Mouse (Mus musculus): ENCODE results near the gene Defb22. TPM values are rescaled to one million over a fixed set of nuclear protein-coding genes. Genes with fewer than 3 reads are reported as not detected.

The Defb22 gene
- polyA plus RNA-seq (2015; fragmentation: Nextera tagmentation; extraction: Ambion mirVana) = not detected in 2 replicates

DNA sequence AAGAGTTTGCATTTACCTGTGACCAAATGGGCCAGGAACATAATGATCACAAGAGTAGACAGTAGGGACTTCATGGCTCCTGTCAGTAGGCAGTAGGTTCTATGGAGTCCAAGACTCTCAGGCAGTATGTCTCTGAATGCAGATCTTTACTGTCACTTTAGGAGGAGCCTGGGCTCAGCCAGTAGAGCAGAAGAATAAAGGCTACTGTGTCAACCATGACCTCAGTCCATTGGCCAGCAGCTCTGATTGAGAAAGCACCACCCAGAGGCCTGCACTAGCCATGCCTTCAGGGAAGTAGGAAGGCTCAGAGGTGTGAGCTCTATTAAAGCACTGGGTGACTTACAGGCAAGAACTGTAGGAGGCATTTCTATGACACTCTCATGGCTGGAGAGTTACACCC, at the start of gene Defb22:
TSS of gene Defb22 (minus strand) at position 101 of the 400 bp plus-strand sequence.
- Histone ChIP-seq H3K27ac (ENCODE audit: low read length) (no peak within 1 kb of the TSS), H3K36me3 (ENCODE audit: control insufficient read depth, insufficient read depth) (no peaks in the 10 kb centered on the region), H3K4me3 (replicated peaks; ENCODE audit: low read length) (no peak within 1 kb of the TSS), H3K27me3 (replicated peaks; ENCODE audit: control insufficient read depth, insufficient read depth, low read length) (no peaks in the 10 kb centered on the region), H3K4me1 (replicated peaks; ENCODE audit: control insufficient read depth, insufficient read depth, low read length) (no peaks in the 10 kb centered on the region), H3K9me3 (ENCODE audit: control insufficient read depth, low read length) (no peaks in the 10 kb centered on the region), H3K4me2 (ENCODE audit: low read length) (no peak within 1 kb of the TSS), H3K9ac (replicated peaks; ENCODE audit: low read depth, low read length) (no peak within 1 kb of the TSS)
- no peak for ATAC-seq

DNA sequence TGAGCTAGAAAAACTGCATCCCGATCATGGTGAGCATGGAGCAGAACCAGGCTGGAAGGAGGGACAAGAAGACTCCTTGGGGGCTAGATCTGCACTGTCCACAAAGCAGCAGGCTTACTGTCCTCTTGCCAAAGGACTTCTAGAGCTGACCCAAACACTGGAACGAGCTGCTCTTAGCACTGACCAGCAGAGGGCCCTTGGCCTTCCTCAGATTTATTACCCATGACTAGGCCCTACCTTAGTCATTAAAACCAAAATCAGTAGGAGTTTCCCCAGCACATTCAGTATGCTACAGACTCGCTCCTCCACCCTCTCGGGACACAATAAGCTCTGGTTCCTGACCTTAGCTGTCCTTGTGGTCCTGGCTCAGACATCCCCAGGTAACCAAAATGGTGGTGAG, 28.0 kb upstream of the Defb22 start, which contains the start of gene Defb28:
TSS of gene Defb28 (plus strand) at position 275 of the 400 bp plus-strand sequence.
- Histone ChIP-seq H3K9me3 (ENCODE audit: control insufficient read depth, low read length) (no peaks in the 10 kb centered on the region), H3K4me3 (replicated peaks; ENCODE audit: low read length) (no peak within 1 kb of the TSS), H3K36me3 (ENCODE audit: control insufficient read depth, insufficient read depth) (no peaks in the 10 kb centered on the region), H3K9ac (replicated peaks; ENCODE audit: low read depth, low read length) (no peak within 1 kb of the TSS), H3K27ac (ENCODE audit: low read length) (no peak within 1 kb of the TSS), H3K27me3 (replicated peaks; ENCODE audit: control insufficient read depth, insufficient read depth, low read length) (no peaks in the 10 kb centered on the region), H3K4me1 (replicated peaks; ENCODE audit: control insufficient read depth, insufficient read depth, low read length) (no peaks in the 10 kb centered on the region), H3K4me2 (ENCODE audit: low read length) (no peak within 1 kb of the TSS)
- 75% methylated on average over 4 of the region's 4 CpGs for WGBS
- ATAC-seq = no peak

DNA sequence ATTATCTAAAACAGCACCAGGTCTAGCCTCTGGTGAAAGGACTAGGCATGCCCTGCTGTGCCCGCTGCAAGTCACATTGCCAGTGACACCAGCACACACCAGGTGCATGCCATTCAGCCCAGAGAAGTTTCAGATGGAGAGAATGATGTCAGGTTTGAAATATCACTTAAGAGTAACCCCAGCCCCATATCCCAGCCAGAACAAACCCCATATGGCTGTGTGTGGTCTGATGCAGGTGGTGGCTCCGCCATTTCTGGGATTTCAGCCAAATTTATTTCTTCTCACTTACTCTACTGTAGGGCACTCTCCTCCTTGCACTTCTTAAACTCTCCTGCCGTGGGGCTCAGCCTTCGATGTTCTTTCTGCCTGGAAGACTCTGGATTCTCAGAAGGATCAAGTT, 26.1 kb upstream of the Defb22 start:
- Histone ChIP-seq H3K9ac (replicated peaks; ENCODE audit: low read depth, low read length) (no peak overlapping the region), H3K4me3 (replicated peaks; ENCODE audit: low read length) (no peak overlapping the region), H3K4me1 (replicated peaks; ENCODE audit: control insufficient read depth, insufficient read depth, low read length) (no peaks in the 10 kb centered on the region), H3K27me3 (replicated peaks; ENCODE audit: control insufficient read depth, insufficient read depth, low read length) (no peaks in the 10 kb centered on the region), H3K9me3 (ENCODE audit: control insufficient read depth, low read length) (no peaks in the 10 kb centered on the region), H3K27ac (ENCODE audit: low read length) (no peak overlapping the region), H3K36me3 (ENCODE audit: control insufficient read depth, insufficient read depth) (no peaks in the 10 kb centered on the region), H3K4me2 (ENCODE audit: low read length) (no peak overlapping the region)
- WGBS = 59% methylated on average over 4 of the region's 4 CpGs
- no peak for ATAC-seq

DNA sequence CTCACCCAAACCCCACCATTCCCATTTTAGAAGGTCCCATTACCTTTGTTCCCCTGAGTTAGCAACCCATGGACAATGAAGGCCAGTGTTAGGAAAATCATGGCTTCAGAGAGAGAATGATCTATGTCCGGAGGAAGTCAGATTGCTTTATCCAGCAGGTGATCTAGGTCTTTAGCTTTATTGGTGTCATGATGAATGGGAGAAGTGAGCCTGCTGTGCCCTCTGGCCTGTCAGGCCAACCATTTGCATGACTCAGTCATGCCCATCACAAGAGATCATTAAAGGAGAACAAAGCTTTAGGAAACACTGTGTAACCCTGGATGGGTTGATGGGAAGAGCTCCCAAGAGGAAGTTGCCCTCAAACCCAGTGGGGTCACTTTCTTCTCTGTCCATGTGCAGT, 21.7 kb upstream of the Defb22 start, which contains the start of gene Defb26:
TSS of gene Defb26 (minus strand) at position 101 of the 400 bp plus-strand sequence.
- 90% methylated on average over 1 of the region's 1 CpGs for WGBS
- H3K27me3 ChIP-seq (replicated peaks; ENCODE audit: control insufficient read depth, insufficient read depth, low read length) = no peaks in the 10 kb centered on the region
- no peak for ATAC-seq
- no peak within 1 kb of the TSS for H3K4me3 ChIP-seq (replicated peaks; ENCODE audit: low read length)
- H3K27ac ChIP-seq (ENCODE audit: low read length) = no peak within 1 kb of the TSS
- no peak within 1 kb of the TSS for H3K9ac ChIP-seq (replicated peaks; ENCODE audit: low read depth, low read length)
- no peak within 1 kb of the TSS for H3K4me2 ChIP-seq (ENCODE audit: low read length)
- H3K4me1 ChIP-seq (replicated peaks; ENCODE audit: control insufficient read depth, insufficient read depth, low read length) = no peaks in the 10 kb centered on the region
- H3K36me3 ChIP-seq (ENCODE audit: control insufficient read depth, insufficient read depth) = no peaks in the 10 kb centered on the region
- H3K9me3 ChIP-seq (ENCODE audit: control insufficient read depth, low read length) = no peaks in the 10 kb centered on the region

DNA sequence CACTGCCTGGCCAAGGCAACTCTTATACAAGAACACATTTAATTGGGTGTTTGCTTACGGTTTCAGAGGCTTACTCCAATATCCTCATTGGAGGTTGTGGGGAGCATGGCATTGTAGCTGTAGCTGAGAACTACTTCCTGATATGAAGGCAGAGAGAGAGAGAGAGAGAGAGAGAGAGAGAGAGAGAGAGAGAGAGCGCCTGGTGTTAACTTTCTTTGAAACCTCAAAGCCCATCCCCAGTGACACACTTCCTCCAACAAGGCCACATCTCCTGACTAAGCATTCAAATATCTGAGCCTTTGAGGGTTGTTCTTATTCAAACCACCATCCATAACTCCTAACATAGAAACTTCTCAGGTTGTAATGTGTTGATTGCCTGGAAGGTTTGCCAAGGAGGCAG, 14.0 kb upstream of the Defb22 start:
- ATAC-seq = no peak
- 84% methylated on average over 2 of the region's 2 CpGs for WGBS
- no peaks in the 10 kb centered on the region for H3K9me3 ChIP-seq (ENCODE audit: control insufficient read depth, low read length)

DNA sequence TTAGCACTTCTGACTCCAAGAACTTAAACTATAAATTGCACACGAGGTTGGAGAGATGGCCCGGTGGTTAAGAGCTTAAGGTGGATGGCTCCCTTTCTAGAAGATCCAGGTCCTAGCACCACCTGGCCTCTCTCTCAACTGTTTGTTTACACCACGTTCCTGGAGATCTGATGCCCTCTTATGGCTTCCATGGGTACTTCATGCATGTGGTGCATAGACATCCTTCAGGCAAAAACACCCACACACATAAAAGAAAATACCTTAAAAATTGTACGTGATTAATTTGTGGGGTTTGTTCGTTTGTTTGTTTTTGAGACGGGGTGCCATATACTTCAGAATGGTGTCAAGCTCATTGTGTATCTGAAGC, 10.9 kb upstream of the Defb22 start:
- 82% methylated on average over 6 of the region's 6 CpGs for WGBS
- no peaks in the 10 kb centered on the region for H3K36me3 ChIP-seq (ENCODE audit: control insufficient read depth, insufficient read depth)
- H3K27ac ChIP-seq (ENCODE audit: low read length) = no peak overlapping the region
- no peak for ATAC-seq
- H3K4me2 ChIP-seq (ENCODE audit: low read length) = no peak overlapping the region
- H3K4me3 ChIP-seq (replicated peaks; ENCODE audit: low read length) = no peak overlapping the region
- H3K27me3 ChIP-seq (replicated peaks; ENCODE audit: control insufficient read depth, insufficient read depth, low read length) = no peaks in the 10 kb centered on the region
- no peaks in the 10 kb centered on the region for H3K4me1 ChIP-seq (replicated peaks; ENCODE audit: control insufficient read depth, insufficient read depth, low read length)
- H3K9me3 ChIP-seq (ENCODE audit: control insufficient read depth, low read length) = no peaks in the 10 kb centered on the region
- no peak overlapping the region for H3K9ac ChIP-seq (replicated peaks; ENCODE audit: low read depth, low read length)

More for the DNA sequence above, 14.0 kb upstream of the Defb22 start:
- Histone ChIP-seq H3K36me3 (ENCODE audit: control insufficient read depth, insufficient read depth) (no peaks in the 10 kb centered on the region), H3K27ac (ENCODE audit: low read length) (no peak overlapping the region), H3K4me1 (replicated peaks; ENCODE audit: control insufficient read depth, insufficient read depth, low read length) (no peaks in the 10 kb centered on the region), H3K9ac (replicated peaks; ENCODE audit: low read depth, low read length) (no peak overlapping the region), H3K4me2 (ENCODE audit: low read length) (no peak overlapping the region), H3K27me3 (replicated peaks; ENCODE audit: control insufficient read depth, insufficient read depth, low read length) (no peaks in the 10 kb centered on the region), H3K4me3 (replicated peaks; ENCODE audit: low read length) (no peak overlapping the region)

DNA sequence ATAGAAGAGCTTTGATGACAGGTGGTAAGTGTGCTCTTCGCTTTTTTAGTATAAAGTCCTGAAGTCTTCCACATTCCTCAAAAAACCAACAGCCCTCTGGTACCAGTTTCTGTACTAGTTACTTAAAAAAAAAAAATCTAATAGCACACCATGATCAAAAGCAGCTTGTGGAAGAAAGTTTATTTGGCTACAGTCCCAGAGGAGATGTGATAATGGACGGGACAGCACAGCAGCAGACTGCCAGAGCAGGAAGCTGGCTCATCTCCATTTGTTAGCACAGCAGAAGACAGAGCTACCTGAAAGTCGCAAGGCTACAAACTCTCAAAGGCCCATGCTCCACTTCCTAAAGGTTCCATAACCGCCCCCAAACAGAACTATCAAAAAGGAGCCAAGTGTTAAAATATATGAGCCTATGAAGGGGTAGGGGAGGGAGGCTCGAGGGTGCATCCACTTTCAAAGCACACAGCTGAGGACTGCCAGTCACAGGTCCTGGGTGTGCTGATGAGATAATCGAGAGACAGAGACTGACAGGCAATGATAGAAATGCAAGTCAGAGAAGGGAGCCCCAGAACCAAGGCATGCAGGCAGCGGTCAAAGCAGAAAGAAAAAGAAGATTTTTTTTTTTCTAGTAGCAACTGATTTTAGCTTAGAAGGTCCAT, 10.4 kb upstream of the Defb22 start:
- H3K4me1 ChIP-seq (replicated peaks; ENCODE audit: control insufficient read depth, insufficient read depth, low read length) = no peaks in the 10 kb centered on the region
- H3K27ac ChIP-seq (ENCODE audit: low read length) = no peak overlapping the region
- no peaks in the 10 kb centered on the region for H3K36me3 ChIP-seq (ENCODE audit: control insufficient read depth, insufficient read depth)
- no peak for ATAC-seq
- no peak overlapping the region for H3K4me2 ChIP-seq (ENCODE audit: low read length)
- WGBS = 78% methylated on average over 7 of the region's 7 CpGs
- no peak overlapping the region for H3K9ac ChIP-seq (replicated peaks; ENCODE audit: low read depth, low read length)
- H3K4me3 ChIP-seq (replicated peaks; ENCODE audit: low read length) = no peak overlapping the region
- no peaks in the 10 kb centered on the region for H3K27me3 ChIP-seq (replicated peaks; ENCODE audit: control insufficient read depth, insufficient read depth, low read length)
- H3K9me3 ChIP-seq (ENCODE audit: control insufficient read depth, low read length) = no peaks in the 10 kb centered on the region

DNA sequence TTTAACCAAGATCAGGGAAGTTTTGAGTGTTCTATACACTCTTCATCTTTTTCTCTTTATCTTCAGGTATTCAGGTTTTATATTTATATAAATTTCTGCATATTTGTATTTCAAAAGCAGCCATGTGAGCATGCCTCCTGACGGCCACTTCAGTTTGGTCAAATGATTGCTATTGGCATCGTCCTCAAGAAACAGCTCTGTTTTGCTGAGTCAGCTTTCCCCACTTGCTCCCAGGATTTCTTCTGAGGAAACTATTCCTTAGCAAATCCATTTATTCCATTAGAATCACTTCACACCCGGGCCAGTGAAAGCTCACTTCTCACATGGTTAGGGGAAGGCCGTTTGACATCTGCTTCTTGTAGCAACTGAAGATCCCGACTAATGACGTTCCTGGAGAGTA, 8.1 kb upstream of the Defb22 start:
- Histone ChIP-seq H3K9me3 (ENCODE audit: control insufficient read depth, low read length) (no peaks in the 10 kb centered on the region), H3K4me1 (replicated peaks; ENCODE audit: control insufficient read depth, insufficient read depth, low read length) (no peaks in the 10 kb centered on the region), H3K36me3 (ENCODE audit: control insufficient read depth, insufficient read depth) (no peaks in the 10 kb centered on the region), H3K27me3 (replicated peaks; ENCODE audit: control insufficient read depth, insufficient read depth, low read length) (no peaks in the 10 kb centered on the region), H3K27ac (ENCODE audit: low read length) (no peak overlapping the region), H3K9ac (replicated peaks; ENCODE audit: low read depth, low read length) (no peak overlapping the region), H3K4me3 (replicated peaks; ENCODE audit: low read length) (no peak overlapping the region), H3K4me2 (ENCODE audit: low read length) (no peak overlapping the region)
- WGBS = 79% methylated on average over 6 of the region's 6 CpGs
- ATAC-seq = no peak

DNA sequence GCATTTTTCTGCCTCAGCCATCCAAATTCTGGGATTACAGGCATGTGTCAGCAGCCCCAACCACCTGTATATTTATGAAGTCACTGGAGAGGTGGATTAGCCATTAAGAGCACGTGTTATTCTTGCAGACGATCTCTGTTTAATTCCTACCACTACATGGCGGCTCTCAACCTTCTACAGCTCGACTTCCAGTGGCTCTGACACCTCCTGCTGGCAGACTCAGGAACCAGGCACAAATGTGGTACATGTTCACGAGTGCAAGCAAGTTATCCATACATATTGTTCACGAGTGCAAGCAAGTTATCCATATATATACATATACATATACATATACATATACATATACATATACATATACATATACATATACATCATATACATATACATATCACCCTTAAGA, 3.2 kb upstream of the Defb22 start:
- Histone ChIP-seq H3K4me1 (replicated peaks; ENCODE audit: control insufficient read depth, insufficient read depth, low read length) (no peaks in the 10 kb centered on the region), H3K4me3 (replicated peaks; ENCODE audit: low read length) (no peak overlapping the region), H3K27me3 (replicated peaks; ENCODE audit: control insufficient read depth, insufficient read depth, low read length) (no peaks in the 10 kb centered on the region), H3K36me3 (ENCODE audit: control insufficient read depth, insufficient read depth) (no peaks in the 10 kb centered on the region), H3K4me2 (ENCODE audit: low read length) (no peak overlapping the region), H3K9me3 (ENCODE audit: control insufficient read depth, low read length) (no peaks in the 10 kb centered on the region), H3K9ac (replicated peaks; ENCODE audit: low read depth, low read length) (no peak overlapping the region), H3K27ac (ENCODE audit: low read length) (no peak overlapping the region)
- no peak for ATAC-seq
- WGBS = 68% methylated on average over 6 of the region's 6 CpGs

DNA sequence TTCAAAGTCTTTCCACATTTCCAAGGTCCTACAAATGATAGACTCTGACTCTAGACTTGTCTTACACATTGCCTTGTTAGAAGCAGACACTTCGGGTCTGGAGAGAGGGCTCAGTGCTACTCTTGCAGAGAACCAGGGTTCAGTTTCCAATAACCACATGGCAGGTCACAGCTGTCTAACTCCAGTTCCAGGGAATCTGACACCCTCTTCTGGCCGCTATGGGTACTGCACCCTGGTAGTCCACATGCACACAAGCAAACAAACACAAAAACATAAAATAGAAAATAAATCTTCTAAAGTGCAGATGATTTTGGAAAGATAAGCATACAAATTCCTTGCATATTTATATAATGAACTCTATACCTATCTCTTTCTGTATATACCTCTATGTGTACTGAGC, 2.9 kb downstream of the Defb22 start:
- H3K4me2 ChIP-seq (ENCODE audit: low read length) = no peak overlapping the region
- H3K27ac ChIP-seq (ENCODE audit: low read length) = no peak overlapping the region
- no peak overlapping the region for H3K9ac ChIP-seq (replicated peaks; ENCODE audit: low read depth, low read length)
- H3K27me3 ChIP-seq (replicated peaks; ENCODE audit: control insufficient read depth, insufficient read depth, low read length) = no peaks in the 10 kb centered on the region
- no peaks in the 10 kb centered on the region for H3K36me3 ChIP-seq (ENCODE audit: control insufficient read depth, insufficient read depth)
- H3K4me1 ChIP-seq (replicated peaks; ENCODE audit: control insufficient read depth, insufficient read depth, low read length) = no peaks in the 10 kb centered on the region
- H3K4me3 ChIP-seq (replicated peaks; ENCODE audit: low read length) = no peak overlapping the region
- 68% methylated on average over 2 of the region's 2 CpGs for WGBS
- no peaks in the 10 kb centered on the region for H3K9me3 ChIP-seq (ENCODE audit: control insufficient read depth, low read length)
- ATAC-seq = no peak

Measured in forebrain, embryonic 16.5 days (tissue).